Mouse (Mus musculus): ENCODE measurements around the gene Fam189a1. TPM values are rescaled to one million over a fixed set of nuclear protein-coding genes. Genes with fewer than 3 reads are reported as not detected.

The Fam189a1 gene
- polyA plus RNA-seq, 1 experiment, result not detected

DNA sequence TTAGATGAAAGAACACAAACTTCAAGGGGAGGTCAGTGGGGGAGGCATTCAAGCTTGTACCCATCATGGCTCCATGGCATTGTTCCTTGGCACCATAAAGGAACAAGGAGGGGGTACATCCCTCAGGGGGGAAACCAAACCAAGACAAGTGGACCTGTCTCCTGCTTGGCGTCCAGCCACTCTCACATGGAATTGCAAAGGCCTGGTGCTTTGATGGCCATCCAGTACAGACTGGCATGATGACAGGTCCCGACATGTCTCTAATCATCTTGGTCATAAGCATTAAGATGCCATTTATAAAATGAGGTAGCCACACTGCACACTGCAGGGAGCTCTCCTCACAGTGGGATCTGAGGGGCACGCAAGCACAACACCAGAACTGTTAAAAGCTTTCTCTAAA lies 41.0 kb downstream of the Fam189a1 start:
- no peaks in the 10 kb centered on the region for H3K36me3 ChIP-seq (ENCODE audit: control insufficient read depth)
- no peaks in the 10 kb centered on the region for H3K4me1 ChIP-seq (ENCODE audit: control insufficient read depth)

DNA sequence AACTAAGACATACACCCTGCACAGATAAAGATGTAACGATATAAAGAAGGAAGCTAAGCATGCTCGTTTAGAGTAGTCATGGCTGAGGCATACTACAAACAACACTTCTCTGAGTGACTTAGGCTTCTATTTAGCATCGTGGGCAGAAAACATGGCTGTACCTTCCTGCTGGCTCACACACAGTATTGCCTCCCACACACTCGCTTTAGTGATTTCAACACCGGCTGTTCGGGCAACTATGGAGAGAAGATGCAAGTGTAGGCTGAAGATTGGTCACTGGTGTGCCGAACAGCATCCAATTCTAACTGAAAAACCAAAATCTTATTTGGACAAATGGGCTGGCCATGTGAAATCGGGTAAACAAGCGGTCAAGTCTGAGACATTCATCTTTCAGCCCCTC lies 44.7 kb downstream of the Fam189a1 start:
- H3K4me3 ChIP-seq (replicated peaks), result no peak overlapping the region
- H3K27me3 ChIP-seq (ENCODE audit: control insufficient read depth), result no peaks in the 10 kb centered on the region
- H3K9me3 ChIP-seq (ENCODE audit: control insufficient read depth, low read length), result peaks cover 25% of the 10 kb centered on the region
- no peak for TF ChIP-seq TAL1 (IDR thresholded peaks at IDR 0.05; ENCODE audit: low read length)
- TF ChIP-seq GATA1 (IDR thresholded peaks at IDR 0.05; ENCODE audit: low read length), result no peak
- no peaks in the 10 kb centered on the region for H3K4me1 ChIP-seq (ENCODE audit: control insufficient read depth)
- no peaks in the 10 kb centered on the region for H3K36me3 ChIP-seq (ENCODE audit: control insufficient read depth)

More for the DNA sequence above, 41.0 kb downstream of the Fam189a1 start:
- Histone ChIP-seq H3K27me3 (ENCODE audit: control insufficient read depth) (no peaks in the 10 kb centered on the region), H3K4me3 (replicated peaks) (no peak overlapping the region), H3K9me3 (ENCODE audit: control insufficient read depth, low read length) (peaks cover 21% of the 10 kb centered on the region)
- TF ChIP-seq TAL1 (IDR thresholded peaks at IDR 0.05; ENCODE audit: low read length) (no peak), GATA1 (IDR thresholded peaks at IDR 0.05; ENCODE audit: low read length) (no peak)

DNA sequence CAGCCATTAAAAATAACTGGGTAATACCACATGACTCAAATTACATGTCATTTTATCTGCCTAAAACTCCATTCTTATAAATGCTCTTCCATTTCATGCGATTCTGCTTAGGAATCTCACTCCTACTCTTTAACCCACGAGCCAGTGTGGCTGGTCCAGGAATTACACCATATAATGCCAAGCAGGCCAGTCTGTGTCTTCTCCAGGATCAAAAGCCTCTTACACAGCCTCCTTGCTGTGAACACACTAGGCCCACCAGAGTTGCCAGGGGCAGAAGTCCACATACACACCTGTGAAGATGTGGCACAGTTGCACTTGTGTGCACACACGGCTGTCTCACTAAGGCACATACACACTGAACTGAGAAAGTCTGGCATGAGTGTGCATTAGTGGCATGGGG lies 50.8 kb downstream of the Fam189a1 start:
- no peaks in the 10 kb centered on the region for H3K27me3 ChIP-seq (ENCODE audit: control insufficient read depth)
- H3K9me3 ChIP-seq (ENCODE audit: control insufficient read depth, low read length), result peaks cover 36% of the 10 kb centered on the region
- no peak for TF ChIP-seq GATA1 (IDR thresholded peaks at IDR 0.05; ENCODE audit: low read length)
- no peak for TF ChIP-seq TAL1 (IDR thresholded peaks at IDR 0.05; ENCODE audit: low read length)
- no peaks in the 10 kb centered on the region for H3K36me3 ChIP-seq (ENCODE audit: control insufficient read depth)
- H3K4me1 ChIP-seq (ENCODE audit: control insufficient read depth), result no peaks in the 10 kb centered on the region
- no peak overlapping the region for H3K4me3 ChIP-seq (replicated peaks)

DNA sequence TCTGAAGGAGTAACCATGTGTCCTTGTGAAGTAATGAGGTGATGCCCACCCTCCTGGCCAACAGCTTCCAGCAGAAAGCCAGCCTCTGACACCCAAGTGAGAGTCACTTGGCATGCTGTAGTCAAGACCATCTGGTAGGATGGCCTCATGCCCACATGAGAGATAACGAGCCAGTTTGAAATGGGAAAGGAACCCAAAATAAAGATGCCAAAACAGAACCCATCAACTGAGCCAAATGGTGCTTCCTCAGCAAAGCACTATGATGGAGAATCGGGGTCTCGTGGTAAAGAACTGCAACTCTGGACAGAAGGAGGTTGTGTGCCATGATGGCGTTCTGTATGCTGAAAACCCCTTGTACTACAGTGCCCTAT lies 51.3 kb downstream of the Fam189a1 start:
- Histone ChIP-seq H3K9me3 (ENCODE audit: control insufficient read depth, low read length) (peaks cover 33% of the 10 kb centered on the region), H3K4me1 (ENCODE audit: control insufficient read depth) (no peaks in the 10 kb centered on the region), H3K36me3 (ENCODE audit: control insufficient read depth) (no peaks in the 10 kb centered on the region), H3K4me3 (replicated peaks) (no peak overlapping the region), H3K27me3 (ENCODE audit: control insufficient read depth) (no peaks in the 10 kb centered on the region)
- no peak for TF ChIP-seq GATA1 (IDR thresholded peaks at IDR 0.05; ENCODE audit: low read length)
- TF ChIP-seq TAL1 (IDR thresholded peaks at IDR 0.05; ENCODE audit: low read length), result no peak

DNA sequence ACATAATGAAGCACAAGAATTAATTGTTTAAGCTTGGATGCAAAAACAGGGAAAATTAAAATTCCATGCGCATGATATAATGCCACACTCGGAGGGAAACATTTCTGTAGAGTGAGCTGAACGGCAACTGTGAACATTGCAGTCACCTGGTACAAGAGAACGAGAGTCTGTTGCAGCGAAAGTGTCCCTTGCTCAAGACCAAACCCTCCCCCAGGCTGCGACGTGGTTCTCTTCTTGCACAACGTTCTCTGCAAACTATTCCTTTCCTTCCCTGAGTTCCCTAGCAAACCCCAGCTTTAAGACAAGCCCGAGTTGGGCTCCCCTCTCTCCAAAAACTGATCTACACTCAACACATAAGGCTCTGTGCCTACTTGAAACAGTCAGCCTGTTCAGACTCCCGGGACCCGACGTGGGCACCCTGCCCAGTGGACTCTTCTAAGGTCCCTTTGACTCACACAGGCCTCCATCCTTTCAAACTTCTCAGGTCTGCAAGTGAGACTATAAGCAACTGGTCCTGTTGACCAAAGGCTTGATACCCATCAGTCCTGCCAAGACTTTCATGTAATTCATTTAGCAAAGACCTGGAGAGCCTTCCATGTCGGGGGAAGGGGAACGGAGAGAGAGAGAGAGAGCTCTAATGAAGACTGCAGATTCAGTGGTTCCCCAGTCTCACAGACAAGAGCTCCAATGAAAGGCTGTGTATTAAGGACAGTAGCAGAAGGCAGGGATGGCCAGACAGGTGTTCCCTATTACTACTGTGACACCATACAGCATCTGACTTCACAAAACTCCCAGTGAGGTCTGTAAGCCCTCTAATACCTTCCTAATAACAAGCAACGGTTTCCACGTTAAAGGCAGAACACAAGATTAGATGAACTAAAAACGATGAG lies 51.9 kb downstream of the Fam189a1 start:
- no peak overlapping the region for H3K4me3 ChIP-seq (replicated peaks)
- no peaks in the 10 kb centered on the region for H3K27me3 ChIP-seq (ENCODE audit: control insufficient read depth)
- peaks cover 27% of the 10 kb centered on the region for H3K9me3 ChIP-seq (ENCODE audit: control insufficient read depth, low read length)
- no peaks in the 10 kb centered on the region for H3K36me3 ChIP-seq (ENCODE audit: control insufficient read depth)
- no peak for TF ChIP-seq GATA1 (IDR thresholded peaks at IDR 0.05; ENCODE audit: low read length)
- TF ChIP-seq TAL1 (IDR thresholded peaks at IDR 0.05; ENCODE audit: low read length), result no peak
- no peaks in the 10 kb centered on the region for H3K4me1 ChIP-seq (ENCODE audit: control insufficient read depth)

DNA sequence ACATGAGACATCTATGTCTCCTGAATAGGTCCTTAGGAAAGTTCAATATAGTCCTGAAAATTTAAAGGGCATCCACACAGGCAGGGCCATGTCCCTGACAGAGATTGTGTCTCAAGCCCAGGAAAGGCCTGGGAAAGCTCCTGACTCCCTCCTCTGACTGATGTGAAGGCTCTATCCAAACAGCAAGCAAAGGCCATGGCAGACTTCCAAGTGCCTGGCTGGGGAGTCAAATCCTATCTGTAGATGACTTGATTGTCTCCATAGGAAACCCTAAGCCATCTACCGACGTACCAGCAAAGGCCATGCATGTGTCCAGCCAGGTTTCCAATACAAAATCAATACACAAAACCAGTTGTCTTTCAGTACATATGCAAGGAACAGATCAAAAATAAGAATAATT lies 54.7 kb downstream of the Fam189a1 start:
- no peaks in the 10 kb centered on the region for H3K4me1 ChIP-seq (ENCODE audit: control insufficient read depth)
- H3K27me3 ChIP-seq (ENCODE audit: control insufficient read depth), result no peaks in the 10 kb centered on the region

DNA sequence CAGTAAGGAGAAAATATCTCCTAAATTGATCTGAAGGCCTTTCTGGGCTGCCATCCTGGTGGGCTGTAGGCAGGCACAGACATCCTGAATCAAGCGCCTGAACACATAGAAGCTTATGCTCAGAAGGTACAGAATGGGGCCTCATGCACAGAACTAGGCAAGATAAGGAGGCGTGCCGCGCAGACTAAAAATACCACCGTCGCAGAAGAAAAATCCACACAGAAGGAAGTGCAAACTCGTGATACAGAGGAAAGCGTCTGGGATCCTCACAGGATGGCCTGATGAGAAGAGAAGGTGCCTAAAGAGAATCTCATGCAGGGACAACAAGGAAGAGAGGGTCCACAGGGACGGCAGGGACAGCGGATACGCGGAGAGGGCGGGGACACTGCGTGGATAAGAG lies 58.7 kb downstream of the Fam189a1 start:
- Histone ChIP-seq H3K4me1 (ENCODE audit: control insufficient read depth) (no peaks in the 10 kb centered on the region), H3K27me3 (ENCODE audit: control insufficient read depth) (no peaks in the 10 kb centered on the region), H3K9me3 (ENCODE audit: control insufficient read depth, low read length) (peaks cover 10% of the 10 kb centered on the region; the same call in 1 of the 2 replicates), H3K36me3 (ENCODE audit: control insufficient read depth) (no peaks in the 10 kb centered on the region), H3K4me3 (replicated peaks) (no peak overlapping the region)
- no peak for TF ChIP-seq TAL1 (IDR thresholded peaks at IDR 0.05; ENCODE audit: low read length)
- no peak for TF ChIP-seq GATA1 (IDR thresholded peaks at IDR 0.05; ENCODE audit: low read length)

More for the DNA sequence above, 54.7 kb downstream of the Fam189a1 start:
- H3K4me3 ChIP-seq (replicated peaks), result no peak overlapping the region
- TF ChIP-seq GATA1 (IDR thresholded peaks at IDR 0.05; ENCODE audit: low read length) (no peak), TAL1 (IDR thresholded peaks at IDR 0.05; ENCODE audit: low read length) (no peak)
- H3K9me3 ChIP-seq (ENCODE audit: control insufficient read depth, low read length), result peaks cover 27% of the 10 kb centered on the region
- no peaks in the 10 kb centered on the region for H3K36me3 ChIP-seq (ENCODE audit: control insufficient read depth)

DNA sequence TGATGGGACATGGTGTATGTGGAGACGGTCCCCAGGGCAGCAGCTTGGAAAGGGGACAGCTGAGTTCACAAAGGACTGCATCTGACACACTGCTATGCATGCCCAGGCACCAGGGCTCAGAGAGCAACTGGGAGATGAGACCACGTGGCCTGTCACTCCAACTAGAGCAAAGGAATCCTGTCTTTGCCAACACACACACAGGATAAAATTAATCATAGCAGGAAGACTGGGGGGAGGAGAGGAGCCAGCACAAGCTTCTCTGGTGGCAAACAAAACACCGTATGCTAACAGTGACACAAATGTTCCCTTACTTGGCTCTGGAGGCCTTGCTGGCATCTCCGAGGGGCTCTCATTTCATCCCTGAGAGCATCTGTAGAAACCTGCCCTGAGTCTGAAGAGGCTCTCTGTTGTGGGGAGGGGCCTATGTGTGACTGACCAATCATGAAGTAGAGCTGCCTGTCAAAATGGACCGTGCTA lies 60.7 kb downstream of the Fam189a1 start:
- H3K4me1 ChIP-seq (ENCODE audit: control insufficient read depth), result no peaks in the 10 kb centered on the region
- TF ChIP-seq TAL1 (IDR thresholded peaks at IDR 0.05; ENCODE audit: low read length) (no peak), GATA1 (IDR thresholded peaks at IDR 0.05; ENCODE audit: low read length) (no peak)
- H3K9me3 ChIP-seq (ENCODE audit: control insufficient read depth, low read length), result peaks cover 22% of the 10 kb centered on the region
- H3K4me3 ChIP-seq (replicated peaks), result no peak overlapping the region
- no peaks in the 10 kb centered on the region for H3K36me3 ChIP-seq (ENCODE audit: control insufficient read depth)
- no peaks in the 10 kb centered on the region for H3K27me3 ChIP-seq (ENCODE audit: control insufficient read depth)

DNA sequence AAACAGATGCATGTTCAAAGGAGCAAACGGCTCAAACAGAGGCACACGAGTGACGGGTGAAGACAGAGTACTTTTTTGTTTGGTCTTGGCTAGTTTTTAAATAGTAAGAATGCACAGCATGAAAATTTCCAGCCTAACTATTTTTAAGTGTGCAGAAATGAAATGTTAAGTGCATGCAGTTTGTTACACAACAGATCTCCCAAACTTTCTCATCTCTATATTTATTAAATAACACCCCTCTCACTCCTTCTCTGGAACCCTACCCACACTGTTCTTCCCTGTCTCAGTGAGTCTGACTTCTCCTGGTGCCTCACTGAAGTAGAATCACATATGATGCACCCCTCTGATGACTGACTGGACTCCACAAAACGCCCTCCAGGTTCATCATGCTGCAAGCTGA lies 63.1 kb downstream of the Fam189a1 start:
- Histone ChIP-seq H3K27me3 (ENCODE audit: control insufficient read depth) (no peaks in the 10 kb centered on the region), H3K4me3 (replicated peaks) (no peak overlapping the region), H3K9me3 (ENCODE audit: control insufficient read depth, low read length) (peaks cover 25% of the 10 kb centered on the region), H3K36me3 (ENCODE audit: control insufficient read depth) (no peaks in the 10 kb centered on the region), H3K4me1 (ENCODE audit: control insufficient read depth) (no peaks in the 10 kb centered on the region)
- TF ChIP-seq GATA1 (IDR thresholded peaks at IDR 0.05; ENCODE audit: low read length) (no peak), TAL1 (IDR thresholded peaks at IDR 0.05; ENCODE audit: low read length) (no peak)
